Mouse (Mus musculus) urinary bladder, postnatal 10 days (tissue): ENCODE data around the gene Slc7a11.

Source experiments
- DNase-seq: peaks from one replicate; pipeline ENCODE4 v3.0.0; 2022; ENCODE audit warnings: low spot score

Slc7a11 gene

GRCm38 (mm10) chr3:50144144-50144543, 299.3 kb downstream of the Slc7a11 start:
- no peak for DNase-seq

GRCm38 (mm10) chr3:50138319-50138718, 305.1 kb downstream of the Slc7a11 start:
- DNase-seq: no peak

DNA sequence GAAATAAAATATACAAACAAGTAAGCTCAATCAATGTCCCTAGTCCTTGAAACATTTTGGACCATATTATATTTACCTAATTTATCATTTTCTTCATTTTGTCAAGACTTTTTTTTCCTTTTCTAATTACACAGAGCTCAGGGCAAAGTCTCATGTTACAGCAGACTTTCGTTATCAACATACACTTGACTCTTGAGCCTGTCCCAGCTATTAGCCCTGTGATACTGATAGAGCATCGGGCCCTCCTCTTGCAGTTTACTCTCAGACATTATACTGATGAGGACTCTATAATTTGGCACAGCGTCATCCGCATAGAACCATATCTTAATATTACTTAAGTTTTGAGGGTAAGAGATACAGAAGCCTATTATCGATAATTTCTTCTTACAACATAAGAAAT, 311.2 kb downstream of the Slc7a11 start:
- DNase-seq: no peak

DNA sequence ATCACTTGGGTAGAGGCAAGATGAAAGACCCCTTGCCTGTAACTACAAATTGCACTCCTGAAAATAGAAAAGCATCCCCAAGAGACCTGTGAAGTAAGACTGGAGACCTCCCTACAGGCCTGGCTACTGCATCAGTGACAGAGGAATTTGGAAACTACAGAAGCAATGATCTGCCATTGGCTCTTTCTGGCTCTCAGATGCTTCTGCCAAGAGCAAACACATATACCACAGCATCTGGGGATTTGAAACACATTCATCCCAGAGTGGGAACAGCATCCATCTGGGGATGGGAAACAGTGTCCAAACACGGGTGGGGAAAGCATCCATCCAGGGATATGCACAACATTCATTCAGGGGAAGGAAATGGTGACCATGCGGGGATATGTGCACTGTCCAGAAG, 313.1 kb downstream of the Slc7a11 start:
- DNase-seq: no peak

- no peak for DNase-seq
Measured at GRCm38 (mm10) chr3:50121001-50121400, 322.4 kb downstream of the Slc7a11 start.

DNA sequence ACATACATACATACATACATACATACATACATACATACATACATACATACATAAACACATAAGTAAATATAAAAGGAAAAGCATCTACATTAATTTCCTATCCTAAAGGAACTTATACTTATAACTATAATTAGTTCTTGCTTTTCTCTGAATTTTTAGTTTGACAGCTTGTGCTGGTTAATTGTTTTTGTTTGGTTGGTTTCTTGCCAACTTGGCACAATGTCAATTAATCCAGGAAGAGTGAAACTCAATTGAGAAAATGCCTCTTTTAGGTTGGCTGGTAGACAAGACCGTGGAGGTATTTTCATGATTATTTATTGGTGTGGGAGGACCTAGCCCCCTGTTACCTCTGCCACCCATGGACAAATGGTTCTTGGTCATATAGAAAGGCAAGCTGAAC, 327.1 kb downstream of the Slc7a11 start:
- no peak for DNase-seq

- DNase-seq: no peak
Measured at GRCm38 (mm10) chr3:50105509-50105908, 337.9 kb downstream of the Slc7a11 start.

- DNase-seq: no peak
Measured at GRCm38 (mm10) chr3:50094404-50095092, 348.9 kb downstream of the Slc7a11 start.

DNA sequence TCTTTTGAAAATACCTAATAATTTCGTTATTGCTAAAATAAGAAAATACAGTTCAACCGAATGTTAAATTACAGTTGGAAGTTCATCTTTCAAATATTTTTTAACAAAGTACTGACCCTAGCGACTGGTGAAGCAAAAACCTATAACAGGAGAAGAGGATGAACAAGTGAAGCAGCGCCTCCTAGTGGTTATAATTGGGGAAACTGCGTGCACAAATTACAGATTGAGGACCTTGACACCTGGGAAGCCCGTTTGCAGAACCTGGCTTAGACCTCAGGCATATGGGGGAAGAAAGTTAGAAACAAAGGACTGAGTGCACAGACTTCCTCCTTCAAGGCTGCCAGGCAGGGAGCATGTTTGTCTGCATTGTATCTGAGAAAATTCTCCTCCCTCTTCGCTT, 366.4 kb downstream of the Slc7a11 start:
- no peak for DNase-seq

DNA sequence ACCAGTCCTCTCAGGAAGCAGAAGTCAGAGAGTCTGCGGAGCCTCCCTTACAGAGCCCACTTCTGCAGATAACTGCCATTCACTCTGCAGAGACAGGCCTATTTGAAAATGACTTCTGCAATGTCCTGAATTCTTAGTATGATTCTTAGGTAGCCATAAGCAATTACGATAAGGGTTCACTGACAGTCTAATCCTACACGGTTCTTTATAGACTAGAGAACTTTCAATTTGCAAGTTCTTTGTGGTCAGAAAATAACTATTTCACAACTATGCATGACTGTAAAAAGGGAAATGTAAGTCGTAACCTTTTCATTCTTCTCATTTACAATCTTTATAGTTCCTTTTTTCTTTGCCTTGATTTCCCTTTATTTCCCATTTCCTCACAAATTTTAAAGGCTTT, 380.0 kb downstream of the Slc7a11 start:
- no peak for DNase-seq

- DNase-seq: no peak
Measured at GRCm38 (mm10) chr3:50044666-50045065, 398.7 kb downstream of the Slc7a11 start.

DNA sequence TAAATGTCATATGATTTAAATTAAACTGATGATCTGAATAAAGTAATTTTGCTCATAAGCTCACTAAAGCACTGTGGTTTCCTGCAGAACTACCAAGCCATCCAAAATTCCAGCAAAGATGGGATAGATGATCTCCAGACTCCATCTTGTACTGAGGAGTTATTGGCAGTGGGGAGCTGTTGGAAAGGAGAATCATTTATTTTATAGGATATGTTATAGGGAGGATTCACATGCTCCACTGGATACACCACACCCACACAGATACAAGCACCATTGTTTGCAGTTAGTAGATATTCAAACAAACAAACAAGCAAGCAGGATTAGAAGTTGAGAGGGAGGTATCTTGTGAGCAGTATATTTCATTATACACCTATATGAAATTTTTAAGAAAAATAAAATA, 399.3 kb downstream of the Slc7a11 start:
- DNase-seq: no peak

DNA sequence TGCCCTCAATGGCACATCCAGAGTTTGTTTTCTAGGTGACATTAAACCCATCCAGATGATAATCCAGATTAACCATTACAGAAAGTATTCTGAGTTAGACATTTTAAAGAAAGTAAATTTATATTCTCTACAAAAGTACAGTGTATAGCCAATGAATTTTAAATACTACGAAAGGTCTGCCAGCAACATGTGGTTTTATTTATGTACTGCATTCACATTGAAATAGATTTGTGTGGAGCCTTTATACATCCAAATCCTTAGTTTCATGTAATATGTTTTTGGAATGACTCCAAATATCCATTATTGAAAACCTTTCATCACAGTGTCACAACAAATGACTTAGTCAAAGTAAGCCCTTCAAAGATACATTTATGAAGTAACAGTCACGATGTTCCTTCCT, 402.3 kb downstream of the Slc7a11 start:
- no peak for DNase-seq

DNA sequence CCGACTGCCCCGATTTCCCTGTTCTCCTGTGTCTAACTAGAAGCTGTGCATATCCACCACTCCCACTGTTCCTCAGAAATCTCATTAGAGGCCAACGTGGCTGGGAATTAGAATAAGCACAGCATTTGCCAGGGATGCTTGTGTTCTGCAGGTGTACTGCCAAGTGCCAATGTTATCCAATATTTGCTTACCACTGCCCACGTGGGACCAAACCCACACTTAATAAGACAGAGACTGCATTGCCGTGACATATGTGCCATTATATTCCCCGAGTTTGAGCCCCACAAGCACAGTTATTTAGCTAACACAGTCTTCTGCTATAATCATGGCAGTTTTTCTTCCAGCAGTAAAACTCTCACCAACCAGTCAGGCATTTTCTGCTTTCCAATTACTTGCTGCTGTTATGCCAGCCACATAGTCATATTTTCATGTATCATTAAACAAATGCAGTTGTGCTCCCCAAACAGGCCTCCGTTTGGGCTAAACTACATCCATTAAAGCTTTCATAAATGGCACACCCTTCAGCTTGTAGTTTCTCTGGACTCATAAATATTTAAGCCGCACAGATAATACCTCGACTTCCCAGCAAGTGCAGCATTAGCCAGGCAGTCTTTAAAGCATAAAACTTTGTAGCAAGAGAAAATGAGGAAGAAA, 407.4 kb downstream of the Slc7a11 start:
- no peak for DNase-seq

- DNase-seq: no peak
Measured at GRCm38 (mm10) chr3:50033325-50033724, 410.1 kb downstream of the Slc7a11 start.

DNA sequence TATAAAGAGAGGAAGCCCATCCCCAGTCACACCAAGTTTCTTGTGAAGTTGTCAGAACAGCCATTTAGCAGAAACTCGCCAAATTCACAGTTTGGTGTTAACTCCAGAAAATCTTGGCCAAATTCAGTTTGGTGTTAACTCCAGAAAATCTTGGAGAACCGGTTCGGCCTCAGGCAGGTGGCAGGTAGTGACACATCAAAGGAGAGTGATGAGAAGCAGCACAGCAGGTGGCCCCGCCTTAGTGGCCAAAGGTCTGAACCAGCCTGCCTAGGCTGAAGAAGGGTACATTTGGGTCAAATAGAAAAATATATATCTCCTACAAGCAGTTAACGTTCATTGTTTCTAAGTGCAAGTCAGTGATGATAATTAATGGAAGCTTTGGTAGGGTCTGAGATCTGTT, 417.4 kb downstream of the Slc7a11 start:
- DNase-seq: no peak

DNA sequence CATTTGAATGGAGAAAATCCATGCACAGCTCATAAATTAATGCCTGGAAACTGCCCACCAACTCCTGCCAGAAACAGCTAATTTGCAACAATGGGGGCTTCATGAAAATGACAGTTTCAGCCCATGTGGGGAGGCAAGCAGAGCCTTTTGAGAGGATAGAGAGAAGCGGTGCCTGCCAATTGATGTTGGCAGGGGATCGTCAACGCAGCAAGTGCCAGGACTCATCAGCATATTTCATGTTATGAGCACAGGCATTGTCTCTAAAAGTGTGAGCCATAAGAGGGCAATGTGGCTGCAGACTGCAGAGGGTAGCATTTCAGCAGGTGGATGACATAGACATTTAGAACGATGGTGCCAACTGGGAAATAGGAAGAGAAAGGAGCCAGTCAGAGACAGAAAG, 429.0 kb downstream of the Slc7a11 start:
- DNase-seq: no peak

DNA sequence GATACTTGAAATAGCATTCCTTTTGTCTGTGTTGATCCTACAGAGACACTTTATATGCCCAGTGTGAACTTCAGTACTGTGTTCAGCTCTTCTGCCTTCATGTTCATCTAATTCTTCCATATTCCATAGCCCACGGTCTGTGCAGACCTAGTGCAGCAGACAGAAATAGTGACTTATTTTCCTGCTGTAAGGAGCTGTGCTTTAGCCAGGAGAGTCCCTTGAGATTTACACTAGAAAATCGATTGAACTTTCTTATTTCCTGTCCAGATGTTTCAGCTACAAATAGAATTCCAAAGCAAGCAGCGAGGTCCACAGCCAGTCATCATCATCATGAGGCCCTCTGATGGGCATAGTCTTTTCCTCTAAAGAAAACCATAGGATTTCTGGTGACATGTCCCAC, 431.4 kb downstream of the Slc7a11 start:
- no peak for DNase-seq

- no peak for DNase-seq
Measured at GRCm38 (mm10) chr3:50003970-50004683, 439.3 kb downstream of the Slc7a11 start.

DNA sequence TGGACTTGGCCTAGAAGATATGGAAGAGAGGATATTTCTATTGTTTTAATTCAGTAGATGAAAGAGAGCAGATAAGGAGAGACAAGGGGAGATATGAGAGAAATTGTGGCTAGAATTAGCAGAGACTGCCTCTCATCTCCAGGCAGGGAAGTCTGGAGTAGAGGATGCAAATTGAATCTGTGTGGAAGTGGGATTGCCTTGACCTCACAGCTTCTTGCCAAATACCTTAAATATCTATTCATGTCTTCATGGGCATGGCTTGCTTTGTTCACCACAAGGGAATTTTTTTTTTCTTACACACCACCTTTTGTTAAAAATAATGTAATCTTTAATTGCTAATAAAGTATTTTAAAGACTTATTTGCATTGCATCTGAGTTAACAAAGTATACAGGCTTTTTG, 441.3 kb downstream of the Slc7a11 start:
- no peak for DNase-seq

DNA sequence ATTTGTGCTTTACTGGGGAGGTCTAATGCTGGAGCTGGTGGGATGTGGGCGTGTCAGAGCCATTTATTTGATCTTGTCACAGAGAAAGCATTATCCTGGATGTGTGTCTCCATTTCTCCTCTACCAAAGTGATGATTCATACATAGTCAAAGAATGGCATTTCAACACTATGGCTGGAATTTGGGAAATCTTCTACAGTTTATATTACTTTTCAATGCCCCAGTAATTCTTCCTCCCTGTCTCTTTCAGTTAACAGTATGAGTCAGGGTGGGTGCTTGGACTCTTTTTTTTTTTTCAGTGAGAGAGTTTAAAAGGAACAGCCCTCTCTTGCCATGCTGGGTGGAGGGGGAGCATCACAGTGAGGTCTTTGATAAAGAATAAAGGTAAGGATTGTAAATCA, 441.8 kb downstream of the Slc7a11 start:
- DNase-seq: no peak

- DNase-seq: no peak
Measured at GRCm38 (mm10) chr3:49992891-49993290, 450.5 kb downstream of the Slc7a11 start.

GRCm38 (mm10) chr3:49987236-49987635, 456.2 kb downstream of the Slc7a11 start:
- DNase-seq: no peak
